Mouse (Mus musculus) midbrain, embryonic 15.5 days (tissue): ENCODE results near the gene Bckdhb. TPM values are rescaled to one million over a fixed set of nuclear protein-coding genes. Genes with fewer than 3 reads are reported as not detected.
"Not testable (repeated sequence)": the region's sequence is repeated elsewhere in the genome, so short reads cannot be mapped to it uniquely, and the experiment has no call there.

Experiments used
- ATAC-seq: fragments of 200-750 bp; cut with Nextera tagmentation; replicated peaks from 2 replicates; pipeline ENCODE4 v1.8.0; 2017; ENCODE audit warnings: moderate TSS enrichment
- H3K27ac ChIP-seq: fragments of 300-500 bp; sonication (generic); 2 replicates; pipeline ENCODE4 v1.5.1; 2015; ENCODE audit warnings: mild to moderate bottlenecking, inconsistent platforms
- H3K27me3 ChIP-seq: fragments of 300-500 bp; sonication (generic); replicated peaks from 2 replicates; pipeline ENCODE4 v1.6.1; 2015; ENCODE audit warnings: inconsistent platforms
- H3K36me3 ChIP-seq: fragments of 300-500 bp; sonication (generic); replicated peaks from 2 replicates; pipeline ENCODE4 v1.6.1; 2015; ENCODE audit warnings: inconsistent platforms
- H3K4me1 ChIP-seq: fragments of 300-500 bp; sonication (generic); 2 replicates; pipeline ENCODE4 v1.6.1; 2015; ENCODE audit warnings: inconsistent platforms
- H3K4me2 ChIP-seq: fragments of 300-500 bp; sonication (generic); 2 replicates; pipeline ENCODE4 v1.6.1; 2015; ENCODE audit warnings: inconsistent platforms, mild to moderate bottlenecking, moderate library complexity
- H3K4me3 ChIP-seq: fragments of 300-500 bp; sonication (generic); 2 replicates; pipeline ENCODE4 v1.5.1; 2015; ENCODE audit warnings: mild to moderate bottlenecking, inconsistent platforms
- H3K9ac ChIP-seq: fragments of 300-500 bp; sonication (generic); 2 replicates; pipeline ENCODE4 v1.6.1; 2015; ENCODE audit warnings: mild to moderate bottlenecking, inconsistent platforms
- H3K9me3 ChIP-seq: fragments of 300-500 bp; sonication (generic); 2 replicates; pipeline ENCODE4 v1.6.1; 2016; ENCODE audit warnings: inconsistent platforms
- WGBS: fragments of 180-500 bp; shearing (Covaris S2); methylation state at CpG from one replicate; pipeline ENCODE4 v1.1.7; 2015; ENCODE audit warnings: mixed read lengths; 5-methylcytosine and 5-hydroxymethylcytosine counted together
- polyA plus RNA-seq: library from polyadenylated mRNA; unstranded; fragments of >200 nt; fragmentation: Nextera tagmentation; extraction: Ambion mirVana; gene quantifications from 2 replicates; pipeline ENCODE4 v1.2.1, GENCODE M21; 2015

Bckdhb gene
- polyA plus RNA-seq, 1 experiment from 2014 or later: 28.6 TPM

GRCm38 (mm10) chr9:84055125-84055807 lies 130.3 kb downstream of the Bckdhb start:
- Histone ChIP-seq H3K4me3 (no peak overlapping the region), H3K9me3 (no peaks in the 10 kb centered on the region), H3K4me1 (peaks cover 9% of the 10 kb centered on the region; the same call in 1 of the 2 replicates), H3K4me2 (no peak overlapping the region), H3K9ac (no peak overlapping the region), H3K36me3 (no peaks in the 10 kb centered on the region), H3K27ac (0 out of 2 replicates have a peak overlapping the region, but pooled peaks have one; percentile 48), H3K27me3 (no peaks in the 10 kb centered on the region)
- WGBS: 50% methylated on average over 7 of the region's 7 CpGs
- ATAC-seq: peak; percentile 90

GRCm38 (mm10) chr9:84060781-84061180 lies 135.8 kb downstream of the Bckdhb start:
- H3K9ac ChIP-seq, H3K36me3 ChIP-seq, H3K9me3 ChIP-seq, H3K4me1 ChIP-seq, H3K27ac ChIP-seq, H3K4me3 ChIP-seq, H3K27me3 ChIP-seq, H3K4me2 ChIP-seq, ATAC-seq: not testable (repeated sequence)
- WGBS: 91% methylated on average over 4 of the region's 4 CpGs

- no peak overlapping the region for H3K9ac ChIP-seq
- H3K27me3 ChIP-seq: no peaks in the 10 kb centered on the region
- 98% methylated on average over 3 of the region's 3 CpGs for whole genome bisulfite sequencing
- H3K4me2 ChIP-seq: no peak overlapping the region
- no peaks in the 10 kb centered on the region for H3K4me1 ChIP-seq
- H3K27ac ChIP-seq: no peak overlapping the region
- no peaks in the 10 kb centered on the region for H3K9me3 ChIP-seq
- no peak for ATAC-seq
- H3K4me3 ChIP-seq: no peak overlapping the region
- H3K36me3 ChIP-seq: no peaks in the 10 kb centered on the region
Measured at GRCm38 (mm10) chr9:84063617-84064016, 138.7 kb downstream of the Bckdhb start.

- no peak for ATAC-seq
- H3K36me3 ChIP-seq: no peaks in the 10 kb centered on the region
- WGBS: 85% methylated on average over 4 of the region's 4 CpGs
Measured at GRCm38 (mm10) chr9:84064113-84064512, 139.2 kb downstream of the Bckdhb start.

GRCm38 (mm10) chr9:84070247-84070646 lies 145.3 kb downstream of the Bckdhb start:
- ATAC-seq: peak; percentile 77
- WGBS: 42% methylated on average over 6 of the region's 6 CpGs

More at GRCm38 (mm10) chr9:84064113-84064512, 139.2 kb downstream of the Bckdhb start:
- no peak overlapping the region for H3K27ac ChIP-seq
- H3K4me1 ChIP-seq: no peaks in the 10 kb centered on the region
- H3K9me3 ChIP-seq: no peaks in the 10 kb centered on the region
- no peak overlapping the region for H3K4me2 ChIP-seq
- H3K4me3 ChIP-seq: no peak overlapping the region
- H3K27me3 ChIP-seq: no peaks in the 10 kb centered on the region
- no peak overlapping the region for H3K9ac ChIP-seq

GRCm38 (mm10) chr9:84070740-84071139 lies 145.8 kb downstream of the Bckdhb start:
- 63% methylated on average over 5 of the region's 5 CpGs for WGBS
- H3K4me1 ChIP-seq: peaks cover 4% of the 10 kb centered on the region; the same call in 1 of the 2 replicates
- H3K4me2 ChIP-seq: no peak overlapping the region
- H3K9me3 ChIP-seq: no peaks in the 10 kb centered on the region
- ATAC-seq: peak; percentile 54
- H3K9ac ChIP-seq: no peak overlapping the region
- H3K4me3 ChIP-seq: no peak overlapping the region
- H3K27me3 ChIP-seq: no peaks in the 10 kb centered on the region
- 0 out of 2 replicates have a peak overlapping the region, but pooled peaks have one; percentile 9 for H3K27ac ChIP-seq
- H3K36me3 ChIP-seq: no peaks in the 10 kb centered on the region

More at GRCm38 (mm10) chr9:84070247-84070646, 145.3 kb downstream of the Bckdhb start:
- H3K4me1 ChIP-seq: peaks cover 4% of the 10 kb centered on the region; the same call in 1 of the 2 replicates
- no peaks in the 10 kb centered on the region for H3K27me3 ChIP-seq
- no peaks in the 10 kb centered on the region for H3K9me3 ChIP-seq
- H3K4me2 ChIP-seq: no peak overlapping the region
- H3K9ac ChIP-seq: no peak overlapping the region
- no peaks in the 10 kb centered on the region for H3K36me3 ChIP-seq
- 0 out of 2 replicates have a peak overlapping the region, but pooled peaks have one; percentile 9 for H3K27ac ChIP-seq
- no peak overlapping the region for H3K4me3 ChIP-seq

GRCm38 (mm10) chr9:84072534-84072933 lies 147.6 kb downstream of the Bckdhb start:
- no peak for ATAC-seq
- Histone ChIP-seq H3K27ac (no peak overlapping the region), H3K4me1 (peaks cover 4% of the 10 kb centered on the region; the same call in 1 of the 2 replicates), H3K9me3 (no peaks in the 10 kb centered on the region), H3K4me3 (no peak overlapping the region), H3K9ac (no peak overlapping the region), H3K4me2 (no peak overlapping the region), H3K36me3 (no peaks in the 10 kb centered on the region), H3K27me3 (no peaks in the 10 kb centered on the region)
- WGBS: 51% methylated on average over 6 of the region's 6 CpGs

GRCm38 (mm10) chr9:84073237-84073636 lies 148.3 kb downstream of the Bckdhb start:
- no peaks in the 10 kb centered on the region for H3K36me3 ChIP-seq
- H3K27me3 ChIP-seq: no peaks in the 10 kb centered on the region
- no peak overlapping the region for H3K4me2 ChIP-seq
- H3K4me1 ChIP-seq: peaks cover 4% of the 10 kb centered on the region; the same call in 1 of the 2 replicates
- no peak overlapping the region for H3K9ac ChIP-seq
- no peak overlapping the region for H3K4me3 ChIP-seq
- no peaks in the 10 kb centered on the region for H3K9me3 ChIP-seq
- no peak overlapping the region for H3K27ac ChIP-seq
- 88% methylated on average over 9 of the region's 9 CpGs for WGBS
- no peak for ATAC-seq

- Histone ChIP-seq H3K4me2 (no peak overlapping the region), H3K9me3 (no peaks in the 10 kb centered on the region), H3K4me1 (no peaks in the 10 kb centered on the region), H3K27ac (no peak overlapping the region), H3K9ac (no peak overlapping the region), H3K36me3 (no peaks in the 10 kb centered on the region), H3K27me3 (no peaks in the 10 kb centered on the region), H3K4me3 (no peak overlapping the region)
- no peak for ATAC-seq
- 84% methylated on average over 4 of the region's 4 CpGs for WGBS
Measured at GRCm38 (mm10) chr9:84083551-84083950, 158.6 kb downstream of the Bckdhb start.

- Histone ChIP-seq H3K27ac (no peak overlapping the region), H3K4me2 (no peak overlapping the region), H3K36me3 (no peaks in the 10 kb centered on the region), H3K4me3 (no peak overlapping the region), H3K9ac (no peak overlapping the region), H3K4me1 (no peaks in the 10 kb centered on the region), H3K27me3 (no peaks in the 10 kb centered on the region), H3K9me3 (no peaks in the 10 kb centered on the region)
- WGBS: 88% methylated on average over 5 of the region's 5 CpGs
- no peak for ATAC-seq
Measured at GRCm38 (mm10) chr9:84084686-84085085, 159.7 kb downstream of the Bckdhb start.

GRCm38 (mm10) chr9:84090316-84091063 lies 165.5 kb downstream of the Bckdhb start:
- no peak overlapping the region for H3K4me2 ChIP-seq
- no peaks in the 10 kb centered on the region for H3K27me3 ChIP-seq
- ATAC-seq: no peak
- H3K4me3 ChIP-seq: no peak overlapping the region
- no peak overlapping the region for H3K9ac ChIP-seq
- WGBS: 78% methylated on average over 9 of the region's 9 CpGs
- no peak overlapping the region for H3K27ac ChIP-seq
- no peaks in the 10 kb centered on the region for H3K36me3 ChIP-seq
- no peaks in the 10 kb centered on the region for H3K9me3 ChIP-seq
- H3K4me1 ChIP-seq: no peaks in the 10 kb centered on the region

- H3K27ac ChIP-seq: no peak overlapping the region
- H3K4me2 ChIP-seq: no peak overlapping the region
- no peak overlapping the region for H3K9ac ChIP-seq
- no peaks in the 10 kb centered on the region for H3K36me3 ChIP-seq
- ATAC-seq: no peak
- H3K27me3 ChIP-seq: no peaks in the 10 kb centered on the region
- no peaks in the 10 kb centered on the region for H3K9me3 ChIP-seq
- H3K4me3 ChIP-seq: no peak overlapping the region
- 95% methylated on average over 8 of the region's 8 CpGs for WGBS
- no peaks in the 10 kb centered on the region for H3K4me1 ChIP-seq
Measured at GRCm38 (mm10) chr9:84092994-84093393, 168.0 kb downstream of the Bckdhb start.
